Mouse (Mus musculus) small intestine, adult 2 months (tissue): ENCODE measurements around the gene Ugt1a5. TPM values are rescaled to one million over a fixed set of nuclear protein-coding genes. Genes with fewer than 3 reads are reported as not detected.

ENCODE experiments used
- H3K27ac ChIP-seq: fragments of 200-500 bp; 2 replicates; pipeline ENCODE4 v1.5.1; 2012; ENCODE audit warnings: low read depth, low read length, control low read depth, inconsistent platforms; ENCODE audit not compliant: insufficient read depth
- H3K27me3 ChIP-seq: fragments of 200-500 bp; 2 replicates; pipeline ENCODE4 v1.6.1; 2012; ENCODE audit warnings: mild to moderate bottlenecking, moderate library complexity, low read length, inconsistent platforms; ENCODE audit not compliant: control insufficient read depth, insufficient read depth
- H3K36me3 ChIP-seq: fragments of 200-500 bp; 2 replicates; pipeline ENCODE4 v1.6.1; 2012; ENCODE audit warnings: mild to moderate bottlenecking, low read length, control low read depth, inconsistent platforms; ENCODE audit not compliant: control insufficient read depth, insufficient read depth
- H3K4me1 ChIP-seq: fragments of 200-500 bp; 2 replicates; pipeline ENCODE4 v1.6.1; 2012; ENCODE audit warnings: low read length, inconsistent platforms, mixed read lengths; ENCODE audit not compliant: control insufficient read depth, insufficient read depth, insufficient read length
- H3K4me3 ChIP-seq: fragments of 200-500 bp; 2 replicates; pipeline ENCODE4 v1.5.1; 2012; ENCODE audit warnings: low read depth, mild to moderate bottlenecking, control low read depth, inconsistent platforms, low read length, moderate library complexity
- CTCF ChIP-seq: fragments of 200-500 bp; IDR thresholded peaks from 2 replicates; pipeline ENCODE4 v1.5.1; 2012; ENCODE audit warnings: low read depth, mild to moderate bottlenecking, control low read depth, inconsistent platforms, low read length, moderate library complexity, mixed read lengths; ENCODE audit not compliant: insufficient replicate concordance, insufficient read length; ENCODE audit errors: extremely low read depth
- POLR2A ChIP-seq: fragments of 200-500 bp; IDR thresholded peaks from 2 replicates; pipeline ENCODE4 v1.6.1; 2012; ENCODE audit warnings: low read depth, mild to moderate bottlenecking, control low read depth, inconsistent platforms, low read length, moderate library complexity
- WGBS: fragments of 180-500 bp; shearing (Covaris S2); methylation state at CpG from one replicate; pipeline ENCODE4 v1.1.7; 2018; 5-methylcytosine and 5-hydroxymethylcytosine counted together
- polyA plus RNA-seq: library from polyadenylated mRNA; depleted of rRNA; stranded (reverse); fragments of >200 nt; gene quantifications from 2 replicates; pipeline ENCODE4 v1.2.3, GENCODE M21; 2012

Gene Ugt1a5
- polyA plus RNA-seq, 1 experiment, result 0.34 TPM

DNA sequence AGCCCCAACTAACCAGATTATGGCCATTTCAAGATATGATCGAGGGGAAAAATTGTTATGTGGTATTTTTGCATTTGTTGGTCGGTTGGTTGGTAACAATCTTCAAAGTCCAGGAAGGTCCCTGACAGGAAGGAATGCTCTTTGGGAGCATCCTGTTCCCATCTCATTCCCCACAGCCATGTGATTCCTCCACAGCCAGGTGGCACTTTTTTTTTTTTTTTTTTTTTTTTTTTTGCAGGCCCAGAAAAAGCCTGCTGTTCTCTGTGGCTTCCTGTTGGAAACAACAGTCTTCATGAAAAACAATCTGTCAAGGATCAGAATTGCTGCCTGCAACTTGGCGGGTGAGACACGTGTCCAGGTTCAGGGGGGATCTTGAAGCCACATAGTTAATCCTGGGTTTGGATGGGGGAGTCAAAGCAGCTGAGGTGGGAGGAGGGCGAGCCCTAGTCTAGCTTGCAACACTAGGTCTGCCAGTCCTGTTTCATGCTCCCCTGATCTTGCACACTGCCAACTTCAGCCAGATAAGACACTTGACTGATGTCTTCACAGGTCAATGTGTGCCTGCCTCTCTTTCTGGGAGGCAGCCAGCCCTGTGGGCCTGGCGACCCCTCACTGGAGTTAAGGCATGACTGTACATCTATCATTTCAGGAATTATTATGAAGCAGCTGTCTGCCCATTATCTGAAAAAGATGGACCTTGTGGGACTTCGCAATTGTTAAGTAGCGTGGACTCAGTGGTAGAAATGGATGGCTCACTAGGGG, 93.2 kb downstream of the Ugt1a5 start:
- H3K36me3 ChIP-seq, result peaks cover 34% of the 10 kb centered on the region
- no peak overlapping the region for H3K4me3 ChIP-seq
- H3K27me3 ChIP-seq, result no peaks in the 10 kb centered on the region
- H3K27ac ChIP-seq, result no peak overlapping the region
- TF ChIP-seq CTCF (no peak), POLR2A (no peak)
- H3K4me1 ChIP-seq, result peaks cover 7% of the 10 kb centered on the region
- WGBS, result 71% methylated on average over 8 of the region's 8 CpGs

GRCm38 (mm10) chr1:88259643-88260024, 93.8 kb downstream of the Ugt1a5 start:
- Histone ChIP-seq H3K4me3 (no peak overlapping the region), H3K27me3 (no peaks in the 10 kb centered on the region), H3K27ac (no peak overlapping the region), H3K36me3 (peaks cover 39% of the 10 kb centered on the region), H3K4me1 (peaks cover 7% of the 10 kb centered on the region)
- WGBS, result 74% methylated on average over 4 of the region's 4 CpGs
- no peak for TF ChIP-seq POLR2A
- TF ChIP-seq CTCF, result no peak

DNA sequence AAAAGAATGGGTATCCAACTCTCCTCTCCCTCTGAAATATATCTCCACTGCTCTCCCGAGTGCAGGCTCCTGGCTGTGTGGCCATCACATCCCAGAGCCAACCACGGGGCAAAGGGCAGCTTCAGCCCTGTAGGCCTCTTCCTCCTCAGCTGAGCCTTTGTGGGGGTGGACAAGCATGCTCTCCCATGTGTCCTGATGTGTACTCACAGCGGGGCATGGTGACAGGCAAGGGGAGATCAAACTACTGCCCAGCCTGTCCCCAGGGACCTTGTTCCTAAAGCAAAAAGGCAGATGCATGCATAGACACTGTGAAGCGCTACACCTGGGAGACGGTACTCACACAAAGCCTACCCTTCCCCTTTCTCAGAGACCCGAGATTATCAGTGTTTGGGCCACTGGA, 94.3 kb downstream of the Ugt1a5 start:
- Histone ChIP-seq H3K27ac (no peak overlapping the region), H3K4me1 (peaks cover 7% of the 10 kb centered on the region), H3K36me3 (peaks cover 44% of the 10 kb centered on the region), H3K27me3 (no peaks in the 10 kb centered on the region), H3K4me3 (no peak overlapping the region)
- WGBS, result 52% methylated on average over 6 of the region's 6 CpGs
- TF ChIP-seq POLR2A (no peak), CTCF (no peak)

- Histone ChIP-seq H3K27me3 (no peaks in the 10 kb centered on the region), H3K4me1 (peaks cover 7% of the 10 kb centered on the region), H3K4me3 (no peak overlapping the region), H3K27ac (no peak overlapping the region), H3K36me3 (peaks cover 51% of the 10 kb centered on the region)
- TF ChIP-seq POLR2A (no peak), CTCF (no peak)
- WGBS, result 76% methylated on average over 10 of the region's 10 CpGs
These were observed 95.0 kb downstream of the Ugt1a5 start for GRCm38 (mm10) chr1:88260604-88261377.

DNA sequence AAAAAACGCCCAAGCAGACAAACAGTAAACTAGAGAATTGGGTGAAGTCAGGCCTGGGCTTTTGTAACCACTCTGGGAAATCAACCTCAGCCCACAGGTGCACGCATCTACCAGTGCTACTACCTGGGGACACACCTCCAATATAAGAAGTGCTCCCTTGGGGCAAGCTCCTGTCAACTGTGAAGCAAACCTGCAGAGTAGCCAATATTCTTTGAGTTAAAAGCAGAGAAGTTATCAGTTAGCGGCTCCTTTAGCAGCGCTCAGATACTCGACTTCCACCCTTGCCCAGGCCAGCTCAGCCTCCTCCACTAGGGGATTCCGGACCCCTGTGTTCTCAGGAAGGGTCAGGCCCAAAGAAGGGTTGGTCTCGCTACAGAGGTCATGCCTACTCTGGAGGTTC, 95.9 kb downstream of the Ugt1a5 start:
- 85% methylated on average over 7 of the region's 7 CpGs for WGBS
- Histone ChIP-seq H3K4me3 (no peak overlapping the region), H3K4me1 (peaks cover 7% of the 10 kb centered on the region), H3K27me3 (no peaks in the 10 kb centered on the region), H3K36me3 (peaks cover 60% of the 10 kb centered on the region), H3K27ac (no peak overlapping the region)
- TF ChIP-seq CTCF (no peak), POLR2A (no peak)

- Histone ChIP-seq H3K4me1 (peaks cover 7% of the 10 kb centered on the region), H3K36me3 (peaks cover 65% of the 10 kb centered on the region), H3K4me3 (no peak overlapping the region), H3K27ac (no peak overlapping the region), H3K27me3 (no peaks in the 10 kb centered on the region)
- no peak for TF ChIP-seq CTCF
- no peak for TF ChIP-seq POLR2A
- 72% methylated on average over 4 of the region's 4 CpGs for WGBS
These were observed 96.4 kb downstream of the Ugt1a5 start for GRCm38 (mm10) chr1:88262255-88262654.

GRCm38 (mm10) chr1:88262961-88263360, 97.1 kb downstream of the Ugt1a5 start:
- WGBS, result 73% methylated on average over 6 of the region's 6 CpGs
- H3K36me3 ChIP-seq, result peaks cover 72% of the 10 kb centered on the region
- no peak overlapping the region for H3K27ac ChIP-seq
- TF ChIP-seq CTCF, result no peak
- no peak for TF ChIP-seq POLR2A
- peaks cover 7% of the 10 kb centered on the region for H3K4me1 ChIP-seq
- no peak overlapping the region for H3K4me3 ChIP-seq
- H3K27me3 ChIP-seq, result no peaks in the 10 kb centered on the region
